Mouse (Mus musculus) E14TG2a.4 (cell line): ENCODE data around the gene Faah.

Source experiments
- CTCF ChIP-seq: conservative IDR thresholded peaks from 2 replicates; pipeline ENCODE4 v1.5.1; 2014; ENCODE audit warnings: low read length
- NANOG ChIP-seq: IDR thresholded peaks from 2 replicates; pipeline ENCODE4 v1.6.1; 2014; ENCODE audit warnings: borderline replicate concordance, low read length, mixed read lengths

DNA sequence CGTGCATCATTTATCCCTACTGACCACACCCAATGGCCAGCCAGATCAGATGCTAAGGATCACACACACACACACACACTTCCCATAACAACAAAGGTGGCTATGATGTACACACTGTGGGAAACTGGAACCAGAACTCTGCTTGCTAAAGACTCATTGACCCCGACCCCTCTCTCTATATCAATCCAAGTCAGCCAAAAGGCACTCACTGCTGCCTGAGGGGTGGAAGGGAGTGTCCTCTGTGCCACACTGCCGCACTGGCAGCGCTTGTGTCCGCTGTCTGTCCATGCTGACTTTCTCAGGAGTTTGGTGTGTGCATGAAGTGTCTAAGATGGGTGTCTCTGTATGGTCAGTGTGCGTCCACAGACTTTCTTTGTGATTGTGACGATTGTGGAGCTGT, 55.7 kb downstream of the Faah start:
- TF ChIP-seq CTCF = no peak
- TF ChIP-seq NANOG = no peak
